In the genomic region with DNA sequence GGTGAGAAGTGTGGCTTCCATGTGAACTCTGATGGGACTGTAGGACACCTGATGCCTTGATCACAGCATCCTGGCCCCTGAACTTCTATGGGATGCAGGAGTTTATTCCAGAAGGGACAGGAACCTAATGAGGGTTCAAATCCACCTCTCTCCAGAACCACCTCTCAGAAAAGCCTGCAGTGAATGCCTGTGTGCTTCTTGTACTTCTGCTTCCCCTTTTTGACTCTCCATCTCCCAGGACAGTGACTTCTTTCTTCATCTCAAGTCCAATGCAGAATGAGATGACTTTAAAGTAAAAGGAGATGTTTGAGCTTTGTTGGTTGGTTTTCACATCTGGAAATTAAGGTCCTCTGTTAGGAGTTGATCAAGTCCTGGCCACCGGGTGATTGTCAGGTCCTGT, we compare ENCODE assay signal across 25 mouse cellular contexts.
"Had no signal": no experiment of that assay in that cellular context is flagged by ENCODE, and none has a peak within 500 bp of the region (broad histone marks: within the 10 kb centered on the region; RNA-seq: fewer than 3 reads in every experiment).

No protein-coding gene starts in this region.

- H3K9me3 ChIP-seq: heart, embryonic 13.5 days; heart, embryonic 15.5 days; intestine, embryonic 15.5 days; limb, embryonic 13.5 days; limb, embryonic 15.5 days; liver, embryonic 12.5 days had no signal

- H3K4me1 ChIP-seq: heart, embryonic 13.5 days; heart, embryonic 15.5 days; intestine, embryonic 15.5 days; limb, embryonic 13.5 days; limb, embryonic 15.5 days; liver, embryonic 12.5 days had no signal

- H3K4me2 ChIP-seq: heart, embryonic 11.5 days; heart, embryonic 13.5 days; heart, embryonic 15.5 days; hindbrain, embryonic 14.5 days; intestine, embryonic 15.5 days; limb, embryonic 13.5 days; limb, embryonic 15.5 days; liver, embryonic 12.5 days had no signal

- H3K9ac ChIP-seq: heart, embryonic 13.5 days; heart, embryonic 15.5 days; hindbrain, embryonic 14.5 days; intestine, embryonic 15.5 days; limb, embryonic 13.5 days; limb, embryonic 15.5 days; liver, embryonic 12.5 days had no signal

- H3K27me3 ChIP-seq: heart, embryonic 13.5 days; heart, embryonic 15.5 days; intestine, embryonic 15.5 days; limb, embryonic 13.5 days; limb, embryonic 15.5 days; liver, embryonic 12.5 days had no signal

- H3K36me3 ChIP-seq: heart, embryonic 13.5 days; heart, embryonic 15.5 days; intestine, embryonic 15.5 days; limb, embryonic 13.5 days; limb, embryonic 15.5 days; liver, embryonic 12.5 days had no signal

- DNase-seq: gastrocnemius, adult 2 months; gastrocnemius, postnatal 10 days; gastrocnemius, postnatal 25 days; heart, adult 11 months; heart, adult 2 months; heart, postnatal 14 days; kidney, adult 18-20 months; kidney, adult 8-10 months; kidney, postnatal 14 days; kidney, postnatal 36 days; layer of hippocampus, adult 9-11 months; layer of hippocampus, postnatal 36 days; left cerebral cortex, postnatal 4 days had no signal

- H3K27ac ChIP-seq: gastrocnemius, adult 2 months; heart, adult 2 months; heart, embryonic 13.5 days; heart, embryonic 15.5 days; hindbrain, embryonic 14.5 days; intestine, embryonic 15.5 days; kidney, postnatal 0 days; limb, embryonic 13.5 days; limb, embryonic 15.5 days; liver, embryonic 12.5 days had no signal

- ATAC-seq: hindbrain, embryonic 16.5 days; inflammation-experienced regulatory T-cells, adult 6 months; intestine, embryonic 15.5 days; intestine, postnatal 0 days; liver, embryonic 12.5 days had no signal

- H3K4me3 ChIP-seq: gastrocnemius, adult 2 months; heart, adult 2 months; heart, embryonic 13.5 days; heart, embryonic 15.5 days; intestine, embryonic 15.5 days; limb, embryonic 13.5 days; limb, embryonic 15.5 days; liver, embryonic 12.5 days had no signal
